Comparison of ENCODE assay signal across 15 mouse cellular contexts in genomic region chr10:25652742-25653563, GRCm38 (mm10).
DNase-seq lines count a peak whose midpoint lies in the region; ATAC-seq and TF ChIP-seq lines count a peak whose summit lies in the region.
"Had no signal": no experiment of that assay in that cellular context is flagged by ENCODE, and none has a peak within 500 bp of the region (broad histone marks: within the 10 kb centered on the region; RNA-seq: fewer than 3 reads in every experiment).

No protein-coding gene starts in this region.

- no peak for TF ChIP-seq CTCF in cerebellum, adult 2 months (IDR thresholded peaks at IDR 0.05; ENCODE audit: borderline replicate concordance, insufficient read depth, low read depth, low read length)

- TF ChIP-seq POLR2A in cerebellum, adult 2 months (IDR thresholded peaks at IDR 0.05; ENCODE audit: borderline replicate concordance, insufficient read depth, low read length) = no peak

- H3K4me2 ChIP-seq in lung, embryonic 15.5 days = no peak overlapping the region
- H3K4me2 ChIP-seq in heart, embryonic 13.5 days = peak overlapping the region; percentile 30; the same call in 1 of the 2 replicates
- H3K4me2 ChIP-seq: liver, embryonic 15.5 days; midbrain, embryonic 15.5 days had no signal

- H3K4me1 ChIP-seq in lung, embryonic 15.5 days = no peaks in the 10 kb centered on the region
- peaks cover 17% of the 10 kb centered on the region for H3K4me1 ChIP-seq in heart, embryonic 13.5 days
- H3K4me1 ChIP-seq in cerebellum, adult 2 months (ENCODE audit: control insufficient read depth, insufficient read depth, low read length) = no peaks in the 10 kb centered on the region
- H3K4me1 ChIP-seq: liver, embryonic 15.5 days; midbrain, embryonic 15.5 days had no signal

- peak; percentile 42; the same call in 1 of the 2 replicates for ATAC-seq in lung, embryonic 15.5 days (ENCODE audit: borderline replicate concordance, extremely low read depth, low FRiP score, low TSS enrichment)
- ATAC-seq in heart, embryonic 13.5 days (ENCODE audit: extremely low read depth, insufficient number of reproducible peaks, low FRiP score, low TSS enrichment) = no peak; the same call in 1 of the 2 replicates
- ATAC-seq: forebrain, embryonic 14.5 days; midbrain, embryonic 15.5 days had no signal

- intact Hi-C loops in heart, postnatal 25 days (cut with DNase I) = no loop called here

- WGBS in lung, embryonic 15.5 days = 40% methylated on average over 16 of the region's 16 CpGs
- 49% methylated on average over 16 of the region's 16 CpGs for WGBS in heart, embryonic 13.5 days
- 62% methylated on average over 16 of the region's 16 CpGs for WGBS in cerebellum, adult 2 months

- H3K9me3 ChIP-seq in lung, embryonic 15.5 days = no peaks in the 10 kb centered on the region
- no peaks in the 10 kb centered on the region for H3K9me3 ChIP-seq in heart, embryonic 13.5 days
- H3K9me3 ChIP-seq: liver, embryonic 15.5 days; midbrain, embryonic 15.5 days had no signal

- no peaks in the 10 kb centered on the region for H3K36me3 ChIP-seq in lung, embryonic 15.5 days
- no peaks in the 10 kb centered on the region for H3K36me3 ChIP-seq in heart, embryonic 13.5 days
- H3K36me3 ChIP-seq: liver, embryonic 15.5 days; midbrain, embryonic 15.5 days had no signal

- peak; percentile 87 for DNase-seq in heart, adult 11 months
- DNase-seq in heart, postnatal 25 days (ENCODE audit: low spot score) = no peak
- DNase-seq in lung, postnatal 36 days = no peak
- DNase-seq in retina, embryonic 14.5 days (ENCODE audit: low spot score) = peak; percentile 44
- no peak for DNase-seq in cerebellum, adult 2 months
- DNase-seq: adrenal gland, postnatal 36 days; cerebellum, adult 11-12 months; kidney, adult 9 months; thymus, adult 18-20 months had no signal

- H3K9ac ChIP-seq in lung, embryonic 15.5 days = no peak overlapping the region
- peak overlapping the region; percentile 28; the same call in 1 of the 2 replicates for H3K9ac ChIP-seq in heart, embryonic 13.5 days
- H3K9ac ChIP-seq: liver, embryonic 15.5 days; midbrain, embryonic 15.5 days had no signal

- H3K27ac ChIP-seq in lung, embryonic 15.5 days = no peak overlapping the region
- 0 out of 2 replicates have a peak overlapping the region, but pooled peaks have one; percentile 42 for H3K27ac ChIP-seq in heart, embryonic 13.5 days (replicated peaks)
- H3K27ac ChIP-seq in cerebellum, adult 2 months (ENCODE audit: insufficient read depth, low read length) = no peak overlapping the region
- H3K27ac ChIP-seq: heart, adult 2 months; liver, embryonic 15.5 days; midbrain, embryonic 15.5 days had no signal

- no peaks in the 10 kb centered on the region for H3K27me3 ChIP-seq in lung, embryonic 15.5 days
- H3K27me3 ChIP-seq in heart, embryonic 13.5 days (replicated peaks) = no peaks in the 10 kb centered on the region
- no peaks in the 10 kb centered on the region for H3K27me3 ChIP-seq in cerebellum, adult 2 months (ENCODE audit: control insufficient read depth, insufficient read depth, low read length)
- H3K27me3 ChIP-seq: liver, embryonic 15.5 days; midbrain, embryonic 15.5 days had no signal

- H3K4me3 ChIP-seq in lung, embryonic 15.5 days = no peak overlapping the region
- no peak overlapping the region for H3K4me3 ChIP-seq in heart, embryonic 13.5 days
- no peak overlapping the region for H3K4me3 ChIP-seq in cerebellum, adult 2 months (replicated peaks; ENCODE audit: insufficient read depth, low read depth, low read length)
- H3K4me3 ChIP-seq: heart, adult 2 months; liver, embryonic 15.5 days; midbrain, embryonic 15.5 days had no signal

Comparison
In these comparisons a context has a peak if more than half of its experiments do, and no peak if none do; other contexts are left out.
1. DNase-seq: peak in heart, adult 11 months (single experiment) and retina, embryonic 14.5 days (single experiment); none in heart, postnatal 25 days (single experiment), lung, postnatal 36 days (single experiment) and cerebellum, adult 2 months (0 of 2).